18 mouse cellular contexts compared by ENCODE assay signal in genomic region chr19:4610109-4610508, GRCm38 (mm10). TPM values are rescaled to one million over a fixed set of nuclear protein-coding genes. Genes with fewer than 3 reads are reported as not detected.
DNase-seq lines count a peak whose midpoint lies in the region; ATAC-seq and TF ChIP-seq lines count a peak whose summit lies in the region.
"Had no signal": no experiment of that assay in that cellular context is flagged by ENCODE, and none has a peak within 500 bp of the region (broad histone marks: within the 10 kb centered on the region; RNA-seq: fewer than 3 reads in every experiment).

No protein-coding gene starts in this region.

- 0 out of 2 replicates have a peak, but pooled peaks have one; percentile 8 for TF ChIP-seq EP300 in heart, adult 2 months (IDR thresholded peaks at IDR 0.05; ENCODE audit: insufficient read depth, low read depth, low read length)

- no peaks in the 10 kb centered on the region for H3K9me3 ChIP-seq in heart, embryonic 11.5 days (replicated peaks; ENCODE audit: control insufficient read depth, low read length)
- no peaks in the 10 kb centered on the region for H3K9me3 ChIP-seq in embryonic facial prominence, embryonic 10.5 days
- H3K9me3 ChIP-seq: forebrain, embryonic 13.5 days; midbrain, embryonic 15.5 days had no signal

- no peaks in the 10 kb centered on the region; the same call in 1 of the 2 replicates for H3K4me1 ChIP-seq in heart, adult 2 months (ENCODE audit: control insufficient read depth, insufficient read depth, low read length)
- peaks cover 10% of the 10 kb centered on the region for H3K4me1 ChIP-seq in heart, embryonic 11.5 days (ENCODE audit: control insufficient read depth, insufficient read depth, low read length)
- peaks cover 29% of the 10 kb centered on the region for H3K4me1 ChIP-seq in embryonic facial prominence, embryonic 10.5 days

- H3K4me2 ChIP-seq in heart, embryonic 11.5 days = no peak overlapping the region
- H3K4me2 ChIP-seq: forebrain, embryonic 13.5 days; midbrain, embryonic 15.5 days had no signal

- H3K9ac ChIP-seq in heart, adult 2 months (ENCODE audit: low read depth, low read length) = no peak overlapping the region
- no peak overlapping the region for H3K9ac ChIP-seq in heart, embryonic 11.5 days (ENCODE audit: low read depth, low read length)
- H3K9ac ChIP-seq: forebrain, embryonic 13.5 days; midbrain, embryonic 15.5 days had no signal

- no peaks in the 10 kb centered on the region for H3K27me3 ChIP-seq in heart, adult 2 months (ENCODE audit: control insufficient read depth, insufficient read depth, low read length)
- no peaks in the 10 kb centered on the region for H3K27me3 ChIP-seq in heart, embryonic 11.5 days (ENCODE audit: control insufficient read depth, insufficient read depth, low read length)
- no peaks in the 10 kb centered on the region for H3K27me3 ChIP-seq in embryonic facial prominence, embryonic 10.5 days (replicated peaks; ENCODE audit: low read depth, poor library complexity, severe bottlenecking)
- H3K27me3 ChIP-seq: forebrain, embryonic 13.5 days; midbrain, embryonic 15.5 days had no signal

- TF ChIP-seq CTCF in heart, adult 2 months (IDR thresholded peaks at IDR 0.05) = no peak

- DNase-seq in heart, adult 2 months = peak in 1 of 2 experiments; percentile 67
- peak; percentile 15 for DNase-seq in left cerebral cortex, postnatal 4 days
- no peak for DNase-seq in left cerebral cortex, postnatal 14 days (ENCODE audit: low spot score in 2 of 2)
- peak; percentile 84 for DNase-seq in Muller cell, postnatal 12 days (ENCODE audit: inconsistent ontology term)
- DNase-seq in embryonic facial prominence, embryonic 10.5 days (ENCODE audit: low spot score) = peak; percentile 7
- DNase-seq: adrenal gland, adult 8-10 months; cerebellum, adult 18-20 months; cerebellum, postnatal 36 days; embryo, embryonic 11 days; kidney, postnatal 36 days; layer of hippocampus, postnatal 36 days; thymus, postnatal 25 days had no signal

- H3K27ac ChIP-seq in heart, adult 2 months = peak overlapping the region; percentile 15; the same call in 1 of the 2 replicates
- no peak overlapping the region for H3K27ac ChIP-seq in heart, embryonic 11.5 days (ENCODE audit: low read depth, low read length)
- no peak overlapping the region for H3K27ac ChIP-seq in embryonic facial prominence, embryonic 10.5 days (replicated peaks)
- H3K27ac ChIP-seq: forebrain, embryonic 13.5 days; midbrain, embryonic 15.5 days had no signal

- no peaks in the 10 kb centered on the region for H3K79me2 ChIP-seq in heart, adult 2 months (replicated peaks; ENCODE audit: control insufficient read depth, insufficient read depth, low read length)

- WGBS in heart, adult 2 months = 43% methylated on average over 4 of the region's 4 CpGs
- 65% methylated on average over 4 of the region's 4 CpGs for WGBS in heart, embryonic 11.5 days (ENCODE audit: insufficient replicate concordance)
- 68% methylated on average over 4 of the region's 4 CpGs for WGBS in embryonic facial prominence, embryonic 10.5 days

- no peak for TF ChIP-seq POLR2A in heart, adult 2 months (IDR thresholded peaks at IDR 0.05; ENCODE audit: insufficient read depth, low read depth, low read length)

- intact Hi-C loops in heart, adult 2 months (cut with DNase I) = no loop called here
- intact Hi-C loops in left cerebral cortex, postnatal 4 days (cut with DNase I) = no loop called here
- intact Hi-C loops in left cerebral cortex, postnatal 14 days (cut with DNase I) = loop anchor here (5.0 kb wide), 1 partner anchor 113 kb away; the partner anchor contains the start of gene 2010003K11Rik

- no peak for ATAC-seq in heart, embryonic 11.5 days (replicated peaks; ENCODE audit: insufficient number of reproducible peaks, low FRiP score, low TSS enrichment)
- ATAC-seq in megakaryocyte-erythroid progenitor cell, adult 5-6 weeks (replicated peaks; ENCODE audit: low FRiP score, low TSS enrichment, poor library complexity, severe bottlenecking) = no peak
- ATAC-seq: activated CD4-positive, CD25-positive, alpha-beta regulatory T cell, adult 4 months; forebrain, embryonic 13.5 days; intestine, postnatal 0 days; midbrain, embryonic 15.5 days had no signal

- H3K36me3 ChIP-seq in heart, adult 2 months (ENCODE audit: control insufficient read depth, insufficient read depth, low read length) = no peaks in the 10 kb centered on the region
- peaks cover 12% of the 10 kb centered on the region for H3K36me3 ChIP-seq in heart, embryonic 11.5 days (ENCODE audit: control insufficient read depth, insufficient read depth, low read length)
- H3K36me3 ChIP-seq in embryonic facial prominence, embryonic 10.5 days (replicated peaks) = peaks cover 43% of the 10 kb centered on the region
- H3K36me3 ChIP-seq: midbrain, embryonic 15.5 days had no signal

- H3K4me3 ChIP-seq in heart, adult 2 months = no peak overlapping the region
- H3K4me3 ChIP-seq in heart, embryonic 11.5 days (ENCODE audit: low read depth, low read length) = no peak overlapping the region
- H3K4me3 ChIP-seq in embryonic facial prominence, embryonic 10.5 days = no peak overlapping the region
- H3K4me3 ChIP-seq: forebrain, embryonic 13.5 days; midbrain, embryonic 15.5 days had no signal

RNA-seq across cellular contexts. Expression of gene Lrfn4, which starts 5.4 kb away (rescaled TPM):
- total RNA-seq in heart, adult 2 months (2021) = 1 to 10 TPM; 7.7 to 9.4 TPM
- 12.4 and 15.3 TPM in 2 replicates for polyA plus RNA-seq in heart, adult 2 months (2012; rRNA removed)
- polyA plus RNA-seq in heart, embryonic 11.5 days (2014; fragmentation: Nextera tagmentation; extraction: Ambion mirVana) = 4.7 TPM in 2 replicates
- total RNA-seq in left cerebral cortex, postnatal 4 days (2021) = 10 to 100 TPM; 85.3 to 88.6 TPM
- 10 to 100 TPM; 59.2 to 66.1 TPM for total RNA-seq in left cerebral cortex, postnatal 14 days (2021)
- polyA plus RNA-seq in embryonic facial prominence, embryonic 10.5 days (2016; fragmentation: Nextera tagmentation; extraction: Ambion mirVana) = 6.8 TPM in 2 replicates
- 0.92 and 2.6 TPM in 2 replicates for total RNA-seq in megakaryocyte-erythroid progenitor cell, adult 5-6 weeks (2014; fragmentation: Nextera tagmentation)
- 1.1 and 2.4 TPM in 2 replicates for total RNA-seq in megakaryocyte-erythroid progenitor cell, adult 5-6 weeks (2017)

RNA-seq across cellular contexts. Expression of gene Rce1, which starts 15.3 kb away (rescaled TPM):
- total RNA-seq in heart, adult 2 months (2021) = 1 to 10 TPM; 7.1 to 8.7 TPM
- 35.7 and 37.3 TPM in 2 replicates for polyA plus RNA-seq in heart, adult 2 months (2012; rRNA removed)
- polyA plus RNA-seq in heart, embryonic 11.5 days (2014; fragmentation: Nextera tagmentation; extraction: Ambion mirVana) = 39.0 and 39.9 TPM in 2 replicates
- total RNA-seq in left cerebral cortex, postnatal 4 days (2021) = 10 to 100 TPM; 26.4 to 27.5 TPM
- 10 to 100 TPM; 20.4 to 20.6 TPM for total RNA-seq in left cerebral cortex, postnatal 14 days (2021)
- 75.5 and 82.9 TPM in 2 replicates for polyA plus RNA-seq in embryonic facial prominence, embryonic 10.5 days (2016; fragmentation: Nextera tagmentation; extraction: Ambion mirVana)
- total RNA-seq in megakaryocyte-erythroid progenitor cell, adult 5-6 weeks (2014; fragmentation: Nextera tagmentation) = 23.0 and 38.5 TPM in 2 replicates
- total RNA-seq in megakaryocyte-erythroid progenitor cell, adult 5-6 weeks (2017) = 14.6 and 26.0 TPM in 2 replicates

Comparison
In these comparisons a context has a peak if more than half of its experiments do, and no peak if none do; other contexts are left out.
1. DNase-seq: peak in left cerebral cortex, postnatal 4 days (single experiment), Muller cell, postnatal 12 days (single experiment) and embryonic facial prominence, embryonic 10.5 days (single experiment); none in left cerebral cortex, postnatal 14 days (0 of 2).
2. RNA of gene Lrfn4, which starts 5.4 kb away (total RNA-seq): 85.3 to 88.6 TPM in left cerebral cortex, postnatal 4 days and 59.2 to 66.1 TPM in left cerebral cortex, postnatal 14 days; 7.7 to 9.4 TPM in heart, adult 2 months and 0.92 to 2.6 TPM in megakaryocyte-erythroid progenitor cell, adult 5-6 weeks; every median in the first group is over 4 times any median in the second.